Mouse (Mus musculus) liver, embryonic 14.5 days (tissue): ENCODE results near the gene Gcnt4.

Experiments
- CTCF ChIP-seq: IDR thresholded peaks from 2 replicates; pipeline ENCODE4 v1.5.1; 2016; ENCODE audit warnings: antibody characterized with exemption, low read depth, control low read depth
- EP300 ChIP-seq: IDR thresholded peaks from 2 replicates; pipeline ENCODE4 v1.6.1; 2016; ENCODE audit warnings: antibody characterized with exemption, low read depth

GRCm38 (mm10) chr13:96983251-96984126 lies 59.0 kb downstream of the Gcnt4 start:
- TF ChIP-seq CTCF, result no peak
- TF ChIP-seq EP300, result no peak
